Mouse (Mus musculus) left cerebral cortex, adult 6 months (tissue): ENCODE measurements around the gene Sox18. TPM values are rescaled to one million over a fixed set of nuclear protein-coding genes. Genes with fewer than 3 reads are reported as not detected.

Source experiments
- long read RNA-seq, 2 experiments: library from polyadenylated mRNA; unstranded; transcript quantifications; one replicate each; pipeline ENCODE4 v2.0.0; 2019 to 2020
- polyA plus RNA-seq: library from polyadenylated mRNA; unstranded; fragments of <200 nt; fragmentation: Nextera tagmentation; gene quantifications from 2 replicates; pipeline ENCODE4 v1.2.3, GENCODE M21; 2021

The Sox18 gene
- polyA plus RNA-seq: 2.4 and 3.0 TPM in 2 replicates
- long read RNA-seq, experiment 1, partial matches to known transcripts: 2 of 5 reads
- long read RNA-seq, experiment 1, other reads (novel, unspliced or antisense): 0 of 5 reads
- long read RNA-seq, experiment 2, partial matches to known transcripts: 1 of 5 reads
- long read RNA-seq, experiment 2, other reads (novel, unspliced or antisense): 0 of 5 reads

GRCm38 (mm10) chr2:181671326-181671725 is at the start of gene Sox18:
Gene Sox18, minus strand, starts transcription at chr2:181671640.

GRCm38 (mm10) chr2:181714903-181715326 is 43.5 kb upstream of the Sox18 start, which contains the start of gene Oprl1:
Gene Oprl1, plus strand, starts transcription at chr2:181715016.

GRCm38 (mm10) chr2:181698241-181698640 is 26.8 kb upstream of the Sox18 start, which contains the start of gene Lkaaear1:
Gene Lkaaear1, minus strand, starts transcription at chr2:181698442.

GRCm38 (mm10) chr2:181693339-181694280 is 22.2 kb upstream of the Sox18 start, which contains the start of gene Rgs19:
Gene Rgs19, minus strand, starts transcription at chr2:181693977.

GRCm38 (mm10) chr2:181679951-181680715 is 8.7 kb upstream of the Sox18 start, which contains the start of gene Tcea2:
Gene Tcea2, plus strand, starts transcription at chr2:181680310.

GRCm38 (mm10) chr2:181656734-181657133 is 14.7 kb downstream of the Sox18 start, which contains the start of gene Gm29797:
Gene Gm29797, plus strand, starts transcription at chr2:181657034.

Other genes with a start within 250 kb of the Sox18 start
- 3.4 and 3.7 TPM in 2 replicates for gene Zbtb46, start 212.2 kb downstream of the Sox18 start, polyA plus RNA-seq
- not detected in 2 replicates for gene Abhd16b, start 178.4 kb downstream of the Sox18 start, polyA plus RNA-seq
- 95.7 and 115 TPM in 2 replicates for gene Tpd52l2, start 174.5 kb downstream of the Sox18 start, polyA plus RNA-seq
- 117 and 129 TPM in 2 replicates for gene Dnajc5, start 151.2 kb downstream of the Sox18 start, polyA plus RNA-seq
- 28.6 and 32.5 TPM in 2 replicates for gene Uckl1, start 86.7 kb downstream of the Sox18 start, polyA plus RNA-seq
- gene Prpf6, start 79.8 kb downstream of the Sox18 start, polyA plus RNA-seq: 27.5 and 46.4 TPM in 2 replicates
- 8.0 and 18.5 TPM in 2 replicates for gene Zfp512b, start 78.8 kb downstream of the Sox18 start, polyA plus RNA-seq
- gene Samd10, start 72.4 kb downstream of the Sox18 start, polyA plus RNA-seq: 19.1 and 21.8 TPM in 2 replicates
- not detected in 2 replicates for gene Gm29797, start 14.6 kb downstream of the Sox18 start, polyA plus RNA-seq
- gene Tcea2, start 8.7 kb upstream of the Sox18 start, polyA plus RNA-seq: 52.7 and 76.3 TPM in 2 replicates
- gene Rgs19, start 22.3 kb upstream of the Sox18 start, polyA plus RNA-seq: 32.3 and 45.8 TPM in 2 replicates
- gene Lkaaear1, start 26.8 kb upstream of the Sox18 start, polyA plus RNA-seq: not detected in 2 replicates
- gene Oprl1, start 43.4 kb upstream of the Sox18 start, polyA plus RNA-seq: 19.1 and 27.8 TPM in 2 replicates
- gene Myt1, start 91.7 kb upstream of the Sox18 start, polyA plus RNA-seq: 0.45 and 0.64 TPM in 2 replicates
- 17.1 and 23.6 TPM in 2 replicates for gene Pcmtd2, start 166.2 kb upstream of the Sox18 start, polyA plus RNA-seq
- 37.5 and 43.0 TPM in 2 replicates for gene Polr3k, start 192.7 kb upstream of the Sox18 start, polyA plus RNA-seq